Mouse (Mus musculus): Measurements from ENCODE around the gene Atg2a. TPM values are rescaled to one million over a fixed set of nuclear protein-coding genes. Genes with fewer than 3 reads are reported as not detected.
"Not testable (repeated sequence)": the region's sequence is repeated elsewhere in the genome, so short reads cannot be mapped to it uniquely, and the experiment has no call there.

Atg2a gene
- total RNA-seq, 2 experiments from 2014 or later, result 40.0 to 41.1 TPM

- no peak for DNase-seq (ENCODE audit: low spot score in 2 of 2)
Observed at GRCm38 (mm10) chr19:6292262-6292661, 50.8 kb downstream of the Atg2a start.

DNA sequence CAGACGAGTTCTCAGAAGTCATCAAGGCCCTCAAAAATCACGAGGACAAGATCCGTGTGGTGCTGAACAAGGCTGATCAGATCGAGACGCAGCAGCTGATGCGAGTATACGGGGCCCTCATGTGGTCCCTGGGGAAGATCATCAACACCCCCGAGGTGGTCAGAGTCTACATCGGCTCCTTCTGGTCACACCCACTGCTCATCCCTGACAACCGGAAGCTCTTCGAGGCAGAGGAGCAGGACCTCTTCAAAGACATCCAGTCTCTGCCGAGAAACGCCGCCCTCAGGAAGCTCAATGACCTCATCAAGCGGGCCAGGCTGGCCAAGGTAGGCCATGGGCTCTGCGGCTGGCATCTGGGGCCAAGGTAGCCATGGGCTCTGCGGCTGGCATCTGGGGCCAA lies 52.8 kb downstream of the Atg2a start:
- DNase-seq (ENCODE audit: low spot score in 2 of 2), result no peak

DNA sequence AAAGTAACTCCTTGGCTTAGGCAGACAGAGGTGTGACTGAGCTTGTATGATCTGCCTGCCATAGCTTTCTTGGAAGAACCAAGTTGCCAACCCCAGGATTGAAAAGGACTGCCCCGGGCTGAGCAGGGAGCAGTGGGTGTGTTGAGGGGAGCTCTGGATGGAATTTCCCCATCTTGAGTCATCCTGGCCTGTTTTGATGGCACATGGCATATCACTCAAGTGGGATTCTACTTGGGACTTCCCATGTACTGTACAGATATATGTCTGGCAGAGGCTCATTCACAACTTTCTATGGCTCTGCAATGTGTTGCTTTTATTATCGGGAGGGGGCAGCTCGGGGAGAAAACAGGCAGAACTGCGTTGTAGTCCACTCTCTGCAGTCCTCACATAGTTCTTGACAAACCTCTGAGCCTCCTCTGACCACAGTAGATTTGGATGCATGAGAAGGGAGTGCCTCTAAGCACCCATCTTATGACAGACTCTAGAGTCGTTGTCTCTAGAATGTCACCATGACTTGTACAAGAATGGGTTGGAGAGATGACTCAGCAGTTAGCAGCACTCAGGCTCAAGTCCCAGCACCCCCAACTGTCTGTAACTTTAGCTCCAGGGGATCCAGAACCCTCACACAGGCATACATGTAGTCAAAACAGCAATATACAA lies 55.2 kb downstream of the Atg2a start:
- no peak for DNase-seq (ENCODE audit: low spot score in 2 of 2)

DNA sequence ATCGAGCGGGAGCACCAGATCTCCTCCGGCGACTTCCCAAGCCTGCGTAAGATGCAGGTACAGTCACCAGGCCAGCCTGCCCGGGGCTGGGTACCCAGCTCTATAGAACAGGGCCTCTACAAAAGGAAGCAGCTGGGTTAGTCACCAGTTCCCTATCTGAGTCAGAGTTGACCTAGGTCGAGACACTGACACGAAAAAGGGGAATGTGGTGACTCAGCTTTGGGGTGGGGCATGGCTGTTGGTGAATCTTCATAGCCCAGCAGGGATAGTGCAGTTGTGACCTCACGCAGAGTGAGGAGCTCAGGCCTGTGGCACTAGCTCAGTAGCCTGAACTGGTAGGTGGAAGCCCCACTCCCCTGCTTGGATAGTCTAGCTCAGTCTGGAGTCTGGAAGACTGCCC lies 56.2 kb downstream of the Atg2a start:
- DNase-seq (ENCODE audit: low spot score in 2 of 2), result peak in 1 of 2 experiments; percentile 40

DNA sequence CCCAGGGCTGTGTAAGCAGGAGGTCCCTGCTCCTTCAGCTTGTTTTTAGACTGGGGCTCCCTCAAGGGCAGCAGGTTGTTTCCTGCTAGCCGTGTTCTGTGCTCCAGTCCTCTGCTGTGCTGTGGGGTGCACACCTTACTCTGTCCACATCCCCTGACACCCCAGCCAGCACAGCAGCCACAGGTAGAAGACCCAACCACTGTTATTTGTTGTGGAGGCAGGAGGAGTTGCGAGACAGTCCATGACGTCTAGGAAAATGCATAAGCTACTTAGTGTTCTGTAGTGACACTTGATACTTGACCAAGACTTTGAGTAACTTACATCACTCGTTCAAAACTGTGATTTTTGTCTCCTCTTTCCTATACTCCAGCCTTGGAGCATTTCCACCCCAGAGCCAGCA lies 57.5 kb downstream of the Atg2a start:
- DNase-seq (ENCODE audit: low spot score in 2 of 2), result no peak

DNA sequence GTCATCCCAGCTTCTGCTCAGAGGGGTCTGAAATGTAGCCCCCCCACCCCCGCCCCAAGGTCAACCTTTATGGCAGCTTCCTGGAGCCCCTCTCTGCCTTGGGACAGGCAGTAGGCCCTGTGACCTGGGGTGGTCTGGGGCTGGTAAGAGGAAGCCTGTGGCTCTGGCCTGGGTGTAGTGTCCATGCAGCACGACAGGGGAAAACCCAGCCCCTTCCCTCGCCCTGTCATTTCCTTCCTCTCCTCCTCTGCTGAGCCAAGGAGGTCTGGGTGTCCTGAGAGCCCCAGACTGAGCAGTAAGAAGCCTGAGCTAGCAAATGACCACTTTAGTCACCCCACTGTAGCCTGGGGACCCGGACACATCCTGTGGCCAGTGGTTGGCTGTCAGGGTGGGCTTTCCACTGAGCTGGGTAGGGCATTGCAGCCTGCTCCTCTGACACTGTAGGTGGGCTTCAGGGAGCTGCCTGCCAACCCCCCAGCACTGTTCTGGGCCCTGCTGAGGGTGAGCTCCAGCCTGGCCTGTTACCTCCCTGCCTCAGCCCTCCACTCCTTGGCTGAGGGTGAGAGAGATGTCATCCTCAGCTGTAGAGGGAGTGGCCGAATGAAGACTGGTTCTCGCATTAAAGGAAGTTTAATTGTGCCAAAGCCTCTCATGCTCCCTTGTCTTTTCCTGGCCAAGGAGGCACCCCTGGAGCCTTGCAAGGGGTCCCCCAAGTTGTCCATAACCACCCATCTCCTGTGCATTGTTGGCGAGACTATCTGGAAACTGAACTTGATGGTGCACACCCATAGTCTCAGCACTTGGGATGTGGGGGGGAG lies 58.2 kb downstream of the Atg2a start:
- no peak for DNase-seq (ENCODE audit: low spot score in 2 of 2)

DNA sequence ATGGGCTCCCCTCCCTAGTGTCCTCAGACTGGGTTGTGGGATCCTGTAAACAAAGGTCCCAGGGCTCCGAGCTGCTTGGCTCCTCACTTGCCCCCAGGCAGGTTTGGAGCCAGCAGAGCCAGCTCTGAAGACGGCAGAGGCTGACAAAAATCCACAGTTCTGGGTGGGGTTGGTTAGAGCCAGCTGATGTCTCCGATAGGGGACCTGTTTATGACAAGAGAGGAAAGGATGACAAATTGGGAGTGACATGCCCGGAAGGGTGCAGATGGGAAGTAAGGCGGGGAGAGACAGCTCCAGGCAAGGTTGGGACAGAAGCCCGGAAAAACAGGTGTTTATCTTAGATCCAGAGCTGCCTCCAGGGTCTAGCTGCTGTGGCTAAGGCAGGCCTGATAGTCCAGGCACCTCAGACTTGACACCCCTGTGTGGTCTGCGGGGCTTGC lies 59.0 kb downstream of the Atg2a start:
- no peak for DNase-seq (ENCODE audit: low spot score in 2 of 2)

GRCm38 (mm10) chr19:6302114-6302513 lies 60.6 kb downstream of the Atg2a start:
- no peak for DNase-seq (ENCODE audit: low spot score in 2 of 2)

DNA sequence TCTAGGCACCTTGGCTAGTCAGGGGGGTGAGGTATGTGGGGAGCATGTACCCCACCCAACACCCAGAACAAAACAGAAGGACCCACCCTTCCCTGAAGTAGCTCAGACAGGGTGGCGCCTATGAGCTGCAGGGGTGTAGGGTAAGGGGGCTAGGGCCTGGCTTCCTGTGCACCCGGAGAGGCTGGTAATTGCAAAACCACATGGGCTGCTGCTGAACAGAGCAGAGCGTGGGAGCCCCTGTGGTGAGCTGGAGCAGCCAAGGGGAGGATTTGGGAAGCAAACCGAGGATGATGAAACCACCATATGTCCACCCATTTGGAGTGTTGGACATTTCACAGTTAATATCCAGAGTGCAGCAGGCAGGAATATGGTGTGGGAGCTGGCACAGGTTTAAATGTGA lies 61.1 kb downstream of the Atg2a start:
- DNase-seq (ENCODE audit: low spot score in 2 of 2), result no peak

GRCm38 (mm10) chr19:6303831-6304230 lies 62.4 kb downstream of the Atg2a start:
- no peak for DNase-seq (ENCODE audit: low spot score in 2 of 2)

GRCm38 (mm10) chr19:6304787-6305516 lies 63.5 kb downstream of the Atg2a start:
- DNase-seq (ENCODE audit: low spot score in 2 of 2), result peak; percentile 77 to 93

- no peak for DNase-seq (ENCODE audit: low spot score in 2 of 2)
Observed at GRCm38 (mm10) chr19:6305517-6306115, 64.1 kb downstream of the Atg2a start.

- DNase-seq (ENCODE audit: low spot score in 2 of 2), result peak; percentile 63 to 65
Observed at GRCm38 (mm10) chr19:6306137-6306551, 64.7 kb downstream of the Atg2a start, which contains the start of gene Cdc42bpg. TSS of gene Cdc42bpg (plus strand) at chr19:6306456.

DNA sequence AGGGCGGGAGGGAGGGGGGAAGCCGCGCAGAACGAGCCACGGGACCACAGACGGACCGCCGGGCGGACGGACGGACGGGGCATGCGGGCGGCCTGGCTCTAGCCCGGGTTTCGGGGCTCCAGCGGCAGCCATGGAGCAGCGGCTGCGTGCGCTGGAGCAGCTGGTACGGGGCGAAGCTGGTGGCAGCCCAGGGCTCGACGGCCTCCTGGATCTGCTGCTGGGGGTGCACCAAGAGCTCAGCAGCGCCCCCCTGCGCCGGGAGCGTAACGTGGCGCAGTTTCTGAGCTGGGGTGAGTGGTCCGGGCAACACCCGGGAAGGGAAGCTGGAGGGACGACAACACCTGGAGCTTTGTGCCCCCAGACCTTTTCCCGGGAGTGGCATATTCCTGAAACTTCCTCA lies 65.1 kb downstream of the Atg2a start:
- DNase-seq (ENCODE audit: low spot score in 2 of 2), result peak; percentile 52 to 69

DNA sequence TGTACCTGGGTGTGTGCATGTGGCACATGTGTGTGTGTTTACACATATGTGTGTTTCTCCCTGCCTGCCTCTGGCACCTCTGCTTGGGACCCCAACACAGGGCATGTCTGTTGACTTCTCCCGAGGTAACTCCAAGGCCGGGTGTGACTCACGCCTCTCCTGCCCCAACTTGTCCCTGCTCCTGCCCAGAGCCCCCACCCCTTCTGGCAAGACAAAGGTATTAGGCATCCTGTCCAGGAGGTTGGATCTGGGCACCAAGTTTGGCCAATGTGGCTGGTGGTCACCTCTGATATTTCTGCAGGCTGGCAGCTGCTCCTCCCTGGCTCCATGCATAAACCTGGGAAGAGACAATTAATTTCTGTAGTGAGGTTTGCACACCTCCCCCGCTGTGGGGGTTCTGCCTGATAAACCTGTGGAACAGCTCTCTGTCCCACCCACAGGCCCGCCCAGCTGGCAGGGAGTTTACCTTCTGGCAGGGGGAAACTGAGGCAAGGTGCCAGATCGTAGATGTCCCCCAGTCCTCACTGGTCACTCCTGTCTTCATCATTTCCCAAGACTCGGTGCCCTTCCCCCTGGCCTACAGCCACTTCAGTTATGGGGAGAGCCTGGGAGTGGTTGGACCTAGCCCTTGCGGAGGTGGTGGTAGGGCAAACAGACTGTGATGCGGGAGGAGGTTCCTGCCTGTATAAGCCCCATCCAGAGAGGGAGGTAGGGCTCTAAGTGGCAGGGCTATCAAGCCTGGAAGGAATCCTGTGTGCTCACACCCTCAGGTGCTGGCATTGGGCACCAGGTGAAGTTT lies 66.5 kb downstream of the Atg2a start:
- DNase-seq (ENCODE audit: low spot score in 2 of 2), result no peak

DNA sequence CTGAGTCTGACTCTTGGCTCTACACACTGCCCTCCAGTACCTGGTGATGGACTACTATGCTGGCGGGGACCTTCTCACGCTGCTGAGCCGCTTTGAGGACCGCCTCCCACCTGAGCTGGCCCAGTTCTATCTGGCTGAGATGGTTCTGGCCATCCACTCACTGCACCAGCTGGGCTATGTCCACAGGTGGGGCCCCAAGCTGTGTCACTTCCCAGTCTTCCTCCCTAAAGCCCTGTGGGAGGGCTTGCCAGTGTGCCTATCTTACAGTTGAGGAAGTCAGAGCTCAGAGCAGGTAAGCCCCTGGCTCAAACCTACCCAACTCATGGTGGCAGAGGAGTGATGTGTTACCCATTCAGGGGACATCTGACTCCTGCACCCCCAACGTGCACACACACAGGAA lies 68.7 kb downstream of the Atg2a start:
- no peak for DNase-seq (ENCODE audit: low spot score in 2 of 2)

- not testable (repeated sequence) for DNase-seq (ENCODE audit: low spot score in 2 of 2)
Observed at GRCm38 (mm10) chr19:6311783-6312182, 70.3 kb downstream of the Atg2a start.
